Comparison of ENCODE assay signal across 21 mouse cellular contexts in the genomic region with DNA sequence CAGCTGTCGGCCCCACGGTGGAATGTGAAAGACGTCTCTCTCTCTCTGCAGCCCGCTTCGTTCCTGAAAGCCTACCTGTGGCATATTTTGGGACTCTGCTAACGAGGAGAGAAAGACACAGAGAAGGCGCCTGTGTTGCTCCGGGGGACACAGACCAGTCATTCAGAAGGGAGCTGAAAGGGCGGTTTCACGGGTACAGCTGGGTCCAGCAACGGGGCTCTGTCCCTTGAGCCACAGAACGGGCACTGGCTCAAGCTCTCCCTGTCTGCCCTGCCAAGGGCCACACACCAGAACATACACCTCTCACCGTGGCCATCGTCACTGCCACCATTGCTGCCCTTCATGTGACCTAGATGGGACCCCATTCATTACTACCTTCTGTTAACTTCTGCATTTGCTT. TPM values are rescaled to one million over a fixed set of nuclear protein-coding genes. Genes with fewer than 3 reads are reported as not detected.
"Had no signal": no experiment of that assay in that cellular context is flagged by ENCODE, and none has a peak within 500 bp of the region (broad histone marks: within the 10 kb centered on the region; RNA-seq: fewer than 3 reads in every experiment).

No protein-coding gene starts in this region.

- H3K9me3 ChIP-seq: intestine, embryonic 15.5 days; kidney, embryonic 15.5 days; liver, embryonic 13.5 days; stomach, embryonic 15.5 days had no signal

- H3K4me2 ChIP-seq: intestine, embryonic 15.5 days; kidney, embryonic 15.5 days; liver, embryonic 13.5 days; midbrain, embryonic 11.5 days; stomach, embryonic 15.5 days had no signal

- H3K27me3 ChIP-seq: intestine, embryonic 15.5 days; liver, embryonic 13.5 days; stomach, embryonic 15.5 days had no signal

- ATAC-seq: intestine, embryonic 15.5 days had no signal

- DNase-seq: kidney, adult 11 months; kidney, adult 8-10 months; kidney, postnatal 25 days; liver, embryonic 13.5 days; lung, adult 2 months; lung, postnatal 14 days; lung, postnatal 4 days; midbrain, embryonic 14.5 days; right cerebral cortex, postnatal 14 days; thymus, postnatal 25 days had no signal

- H3K4me1 ChIP-seq: intestine, embryonic 15.5 days; stomach, embryonic 15.5 days had no signal

- H3K36me3 ChIP-seq: intestine, embryonic 15.5 days; kidney, embryonic 15.5 days; liver, embryonic 13.5 days; stomach, embryonic 15.5 days had no signal

- H3K27ac ChIP-seq: intestine, embryonic 15.5 days; kidney, embryonic 15.5 days; liver, embryonic 13.5 days; stomach, embryonic 15.5 days had no signal

- H3K9ac ChIP-seq: intestine, embryonic 15.5 days; kidney, embryonic 15.5 days; liver, embryonic 13.5 days; stomach, embryonic 15.5 days had no signal

- H3K4me3 ChIP-seq: intestine, embryonic 15.5 days; kidney, embryonic 15.5 days; liver, embryonic 13.5 days; stomach, embryonic 15.5 days had no signal

RNA-seq across cellular contexts. Expression of a gene that starts 1.5 kb away (rescaled TPM):
- total RNA-seq: liver, adult 2 months; megakaryocyte progenitor cell, adult 5-6 weeks; megakaryocyte-erythroid progenitor cell, adult 5-6 weeks; midbrain, postnatal 0 days had no signal
- polyA plus RNA-seq: large intestine, adult 2 months; liver, adult 2 months; midbrain, embryonic 11.5 days; midbrain, embryonic 14.5 days; neural tube, embryonic 11.5 days; neural tube, embryonic 14.5 days; stomach, embryonic 15.5 days had no signal
